Mouse (Mus musculus) kidney, postnatal 14 days (tissue): Measurements from ENCODE around the gene Osbpl2.
A peak's percentile ranks its signal among the peaks of the same experiment; 100 is the strongest.

Experiments used
- DNase-seq: peaks from one replicate; pipeline ENCODE4 v3.0.0; 2022; ENCODE audit warnings: mixed read lengths

Osbpl2 gene

DNA sequence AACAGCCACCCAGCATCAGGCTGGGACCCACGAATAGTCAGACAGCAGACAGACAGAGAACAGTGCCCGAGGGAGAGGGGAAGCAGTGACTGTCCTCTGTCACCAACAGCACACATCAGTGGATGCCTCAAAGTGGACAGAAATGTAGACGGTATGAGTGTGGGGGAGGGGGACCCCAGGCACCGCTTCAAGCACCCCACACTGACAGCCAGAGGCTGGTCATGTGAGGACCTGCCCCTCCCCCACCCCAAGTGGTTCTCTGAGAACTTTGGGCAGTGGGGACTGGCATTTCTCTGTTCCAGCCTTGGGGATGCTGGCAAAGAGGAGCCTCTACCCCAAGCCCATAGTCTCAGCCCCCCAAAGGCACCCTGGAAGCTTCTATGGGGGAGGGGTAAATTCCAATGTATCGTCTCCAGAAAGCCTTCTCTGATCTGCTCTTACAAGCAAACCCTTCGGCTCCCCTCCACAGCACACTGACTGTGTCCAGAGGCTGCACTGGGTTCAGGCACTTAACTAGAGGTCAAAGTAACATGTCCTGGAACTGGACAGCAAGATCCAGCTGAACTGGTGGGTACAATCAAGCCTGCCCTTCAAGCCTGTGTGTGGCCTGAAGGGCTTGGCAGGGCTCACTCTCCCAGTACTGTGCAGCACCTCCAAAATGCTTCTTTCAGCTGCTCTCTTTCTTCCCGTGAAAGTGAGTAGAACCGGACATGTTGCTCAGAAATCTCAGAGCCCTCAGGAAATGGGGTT is 13.5 kb upstream of the Osbpl2 start:
- no peak for DNase-seq

DNA sequence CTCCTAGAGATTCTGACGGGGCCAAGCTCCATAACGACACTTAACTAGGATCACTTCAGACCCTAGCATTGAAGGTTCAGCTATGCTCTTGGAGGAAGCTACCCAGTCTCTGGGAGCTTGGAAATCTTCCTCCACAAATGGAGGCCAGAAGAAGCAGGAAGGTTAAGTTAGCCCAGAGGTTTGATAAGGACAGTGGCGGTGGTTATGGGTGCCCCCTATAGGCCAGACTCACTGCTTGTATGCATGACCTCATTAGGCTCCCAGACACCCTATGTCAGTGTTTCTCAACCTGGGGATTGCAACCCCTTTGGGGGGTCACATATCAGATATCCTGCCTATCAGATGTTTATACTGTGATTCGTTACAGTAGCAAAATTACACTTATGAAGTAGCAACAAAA is 12.0 kb upstream of the Osbpl2 start:
- DNase-seq: no peak

- DNase-seq: no peak
Measured at GRCm38 (mm10) chr2:180108285-180108684, 10.8 kb upstream of the Osbpl2 start.

GRCm38 (mm10) chr2:180113909-180114890 is 4.9 kb upstream of the Osbpl2 start:
- DNase-seq: no peak

DNA sequence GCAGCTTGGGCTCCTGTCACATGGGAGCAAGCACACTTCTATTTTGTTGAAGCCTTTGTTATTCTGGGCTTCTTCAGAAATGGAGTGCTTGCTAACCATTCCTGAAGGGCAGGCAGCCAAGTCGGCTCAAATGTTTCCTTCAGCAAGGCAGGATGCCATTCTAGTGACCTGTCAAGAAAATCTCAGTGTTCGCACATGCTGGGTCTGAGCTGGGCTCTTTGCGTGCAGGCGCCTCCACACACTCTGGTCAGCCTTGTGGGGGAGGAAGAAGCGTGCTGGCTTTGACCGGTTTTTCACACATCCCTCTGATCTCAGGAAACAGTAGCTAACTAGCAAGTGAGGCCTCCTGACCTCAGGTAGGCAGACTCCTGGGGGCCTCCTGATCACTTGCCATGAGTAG is 3.8 kb upstream of the Osbpl2 start:
- DNase-seq: peak; percentile 65

DNA sequence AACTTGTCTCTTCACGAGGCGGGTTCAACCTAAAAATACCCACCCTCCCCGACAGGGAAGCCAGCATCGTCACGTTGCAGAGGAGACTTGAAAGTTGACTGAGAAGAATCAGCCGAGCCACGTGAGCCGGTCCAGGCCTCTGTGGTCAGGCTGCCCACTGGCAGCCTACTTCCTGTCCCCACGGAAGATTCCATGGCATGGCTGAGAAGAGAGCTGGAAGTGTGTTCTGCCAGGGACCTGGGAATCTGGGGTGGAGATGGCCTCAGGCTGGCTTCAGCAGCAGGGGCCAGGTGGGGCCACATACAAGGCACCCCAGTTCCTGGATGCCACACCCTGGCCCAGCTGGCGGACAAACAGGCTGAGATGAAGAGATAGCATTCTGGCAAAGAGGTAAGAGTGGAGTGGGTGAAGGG is 3.0 kb upstream of the Osbpl2 start:
- no peak for DNase-seq

DNA sequence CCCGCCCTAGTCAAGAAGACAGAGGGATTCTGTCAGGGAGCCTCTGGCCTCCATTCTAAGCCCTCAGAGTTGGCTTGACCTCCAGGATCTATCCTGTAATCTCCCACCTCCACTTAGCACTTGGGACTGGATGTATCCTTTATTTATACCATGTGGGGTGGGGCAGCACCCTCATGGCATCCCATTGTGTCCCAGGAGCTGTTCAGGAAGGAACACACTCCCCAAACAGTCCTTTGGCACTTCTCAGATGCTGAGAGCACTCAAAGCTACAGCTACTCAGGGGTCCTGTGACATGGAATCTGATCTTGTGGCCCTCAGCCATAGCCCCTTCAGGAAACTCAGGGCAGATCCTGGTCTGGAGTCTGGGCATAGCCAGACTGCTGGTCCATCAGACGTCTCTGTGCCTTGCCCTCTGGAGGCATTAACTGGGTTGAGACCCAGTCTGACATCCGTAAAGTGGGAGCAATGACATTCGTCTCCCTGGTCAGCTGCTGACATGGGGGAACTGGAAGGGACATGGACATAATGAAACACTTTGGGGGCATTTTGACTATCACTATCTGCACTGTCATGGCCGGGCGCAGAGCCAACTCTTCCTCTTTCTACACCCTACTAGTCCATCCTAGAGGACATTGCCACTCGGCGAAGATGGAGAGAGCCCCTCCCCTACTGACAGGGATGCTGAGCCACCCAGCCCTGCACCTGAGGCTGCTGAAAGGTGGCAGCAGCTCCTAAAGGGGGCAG is 2.2 kb upstream of the Osbpl2 start:
- DNase-seq: no peak

DNA sequence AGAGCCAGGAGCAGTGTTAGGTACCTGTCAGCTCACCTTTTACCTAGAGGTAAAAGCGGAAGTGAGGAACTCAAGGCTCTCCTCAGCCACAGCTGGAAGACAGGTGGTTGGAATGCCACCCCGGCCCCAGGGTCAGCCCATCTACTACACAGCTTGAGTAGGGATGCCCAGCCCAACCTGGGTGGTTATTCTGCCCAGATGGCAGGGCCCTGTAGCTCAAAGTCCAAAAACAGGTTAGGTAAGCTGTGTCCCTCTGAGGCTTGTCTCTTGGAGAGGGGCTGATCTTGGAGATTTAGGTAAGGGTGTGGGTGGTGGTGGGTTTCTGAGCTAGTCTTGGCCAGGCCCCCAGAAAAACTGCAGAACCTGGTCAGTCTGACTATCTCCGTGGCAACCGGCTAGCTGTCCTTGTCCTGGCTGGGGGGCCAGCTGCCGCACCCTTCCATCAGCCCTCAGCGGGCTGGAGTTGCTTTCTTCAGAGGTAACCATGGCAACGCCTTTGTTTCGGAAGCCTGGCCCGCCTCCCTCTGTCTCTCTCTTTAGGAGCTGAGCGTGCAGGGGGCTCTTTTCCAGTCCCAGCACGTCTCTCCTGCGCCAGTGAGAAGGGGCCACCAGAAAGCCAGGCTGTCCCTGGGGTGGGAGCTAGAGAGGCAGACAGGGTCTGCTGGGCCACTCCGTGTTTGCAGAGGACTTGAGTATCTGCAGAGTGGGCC is 1.5 kb upstream of the Osbpl2 start:
- no peak for DNase-seq

DNA sequence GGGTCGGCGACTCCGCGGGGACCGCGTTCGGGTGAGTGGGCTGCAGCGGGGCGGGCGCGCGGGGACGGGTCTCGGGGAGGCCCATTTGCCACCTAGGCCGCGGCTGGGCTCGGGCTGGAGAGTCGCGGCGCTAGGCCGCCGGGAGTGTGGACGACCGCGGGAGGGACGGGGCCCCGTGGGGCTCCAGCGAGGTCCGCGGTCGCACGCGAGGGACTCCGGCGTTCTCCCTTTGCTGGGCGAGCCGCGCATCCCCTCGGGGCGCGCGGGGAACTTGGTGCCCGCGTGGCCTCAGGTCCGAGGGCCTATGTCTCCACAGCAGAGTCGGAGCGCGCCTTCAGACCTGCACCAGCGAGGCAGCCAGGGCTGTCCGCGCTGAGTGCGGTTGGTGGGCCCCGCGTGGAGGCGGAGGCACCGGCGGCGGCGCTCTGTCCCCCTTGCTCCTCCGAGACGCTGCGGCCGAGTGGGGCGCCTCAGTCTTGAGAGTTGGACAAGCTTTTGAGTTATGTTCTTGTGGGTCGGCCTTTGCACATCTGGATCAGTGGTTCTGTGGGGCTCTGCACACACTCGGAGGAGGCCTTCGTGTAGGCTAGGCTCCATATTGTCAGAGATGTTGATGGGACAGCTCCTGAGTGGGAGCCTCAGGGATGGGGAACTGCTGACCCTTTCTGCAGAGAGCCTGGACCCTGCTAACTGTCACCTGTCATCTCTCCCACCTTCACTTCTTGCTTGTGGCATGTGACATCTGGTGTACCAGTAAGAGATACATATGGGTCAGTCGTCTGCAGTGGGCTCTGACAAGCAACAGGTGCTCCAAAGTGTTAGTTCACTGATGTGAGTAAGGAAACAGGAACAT is 559 bp downstream of the Osbpl2 start:
- no peak for DNase-seq

DNA sequence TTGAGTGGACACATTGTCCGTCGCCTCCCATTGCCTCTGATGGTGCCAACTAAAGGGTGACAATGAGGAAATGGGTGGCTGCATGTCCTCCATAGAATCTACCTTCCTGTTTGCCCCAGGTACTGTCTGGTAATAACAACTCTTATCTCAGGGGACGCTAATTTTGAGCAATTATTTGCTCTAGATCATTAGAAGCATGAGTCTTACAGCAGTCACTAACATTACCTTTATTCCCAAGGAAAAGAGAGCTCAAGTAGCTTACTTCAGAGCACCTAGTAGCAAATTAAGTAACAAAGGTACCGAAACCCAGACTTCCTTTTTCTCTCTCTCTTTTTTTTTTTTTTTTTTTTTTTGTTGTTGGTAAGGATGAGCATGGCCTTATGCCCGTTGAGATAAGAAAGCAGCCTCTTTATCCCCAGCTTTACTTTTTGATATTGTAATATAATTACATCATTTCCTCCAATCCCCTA is 1.2 kb downstream of the Osbpl2 start:
- no peak for DNase-seq

- no peak for DNase-seq
Measured at GRCm38 (mm10) chr2:180124192-180124591, 5.1 kb downstream of the Osbpl2 start.

DNA sequence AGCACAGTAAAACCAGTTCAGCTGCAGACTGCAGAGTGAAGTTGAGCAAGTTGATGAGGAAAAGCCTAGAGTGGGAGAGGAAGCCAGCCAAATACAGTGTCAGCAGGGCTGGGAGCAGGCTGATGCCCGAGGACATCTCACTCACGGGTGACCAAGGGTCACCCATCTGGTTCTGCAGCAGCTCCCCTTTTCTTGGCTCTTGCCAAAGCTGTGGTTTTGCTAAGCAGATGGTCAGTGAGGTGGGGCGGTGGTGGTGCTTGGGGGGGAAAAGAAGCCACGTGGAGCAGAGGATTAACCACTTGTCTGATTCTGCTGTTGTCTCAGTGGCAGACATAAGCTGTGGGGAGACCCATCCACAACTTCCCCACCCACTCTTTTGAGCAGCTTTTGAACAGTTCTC is 7.1 kb downstream of the Osbpl2 start:
- DNase-seq: peak; percentile 38

GRCm38 (mm10) chr2:180127675-180128074 is 8.6 kb downstream of the Osbpl2 start:
- no peak for DNase-seq

- DNase-seq: no peak
Measured at GRCm38 (mm10) chr2:180133231-180133630, 14.1 kb downstream of the Osbpl2 start.

GRCm38 (mm10) chr2:180133911-180134310 is 14.8 kb downstream of the Osbpl2 start:
- no peak for DNase-seq

GRCm38 (mm10) chr2:180135414-180135813 is 16.3 kb downstream of the Osbpl2 start:
- DNase-seq: no peak

DNA sequence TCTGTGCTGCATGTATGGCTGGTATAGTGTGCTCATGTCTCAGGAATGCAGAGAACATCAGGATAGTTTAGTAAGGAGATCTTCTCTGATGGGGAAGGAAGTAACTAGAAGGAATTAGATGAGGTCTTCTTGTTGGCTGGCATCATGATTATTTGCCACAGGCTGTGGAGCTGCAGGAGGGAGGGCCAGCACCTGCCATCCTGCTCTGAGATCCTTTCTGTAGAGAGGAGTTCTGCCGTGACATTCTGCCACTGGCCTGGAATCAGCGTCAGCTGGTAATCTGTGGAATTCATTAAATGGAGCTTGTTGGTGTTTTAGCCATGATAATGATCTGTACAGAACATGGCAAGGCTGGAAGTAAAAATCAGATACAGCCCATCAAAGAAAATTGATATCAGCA is 27.0 kb downstream of the Osbpl2 start:
- no peak for DNase-seq

DNA sequence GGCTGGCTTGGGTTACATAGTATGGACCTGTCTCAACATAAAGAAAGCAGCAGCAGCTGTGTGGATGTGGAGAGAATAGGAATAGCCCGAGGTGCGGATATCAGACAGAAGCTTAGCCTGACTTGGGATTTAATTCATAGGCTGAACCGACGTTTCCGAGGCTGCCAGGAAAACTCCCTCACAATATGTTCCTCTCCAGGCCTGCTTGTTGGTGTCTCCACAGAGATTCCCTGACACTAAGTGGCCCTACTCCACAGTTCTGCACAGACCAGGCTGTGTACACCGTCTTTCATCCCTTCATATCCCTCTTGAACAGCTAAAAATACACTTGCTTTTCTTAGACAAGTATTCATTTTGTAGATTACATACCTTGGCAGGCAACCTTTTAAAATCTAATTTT is 28.3 kb downstream of the Osbpl2 start:
- DNase-seq: no peak

- no peak for DNase-seq
Measured at GRCm38 (mm10) chr2:180148551-180148950, 29.4 kb downstream of the Osbpl2 start.

- no peak for DNase-seq
Measured at GRCm38 (mm10) chr2:180154796-180155195, 35.7 kb downstream of the Osbpl2 start.

- no peak for DNase-seq
Measured at GRCm38 (mm10) chr2:180158627-180159026, 39.5 kb downstream of the Osbpl2 start.
